Mouse (Mus musculus): Measurements from ENCODE around the gene Rbm44. TPM values are rescaled to one million over a fixed set of nuclear protein-coding genes. Genes with fewer than 3 reads are reported as not detected.

Rbm44 gene
- polyA plus RNA-seq, 1 experiment from 2014 or later, result 1.0 TPM

DNA sequence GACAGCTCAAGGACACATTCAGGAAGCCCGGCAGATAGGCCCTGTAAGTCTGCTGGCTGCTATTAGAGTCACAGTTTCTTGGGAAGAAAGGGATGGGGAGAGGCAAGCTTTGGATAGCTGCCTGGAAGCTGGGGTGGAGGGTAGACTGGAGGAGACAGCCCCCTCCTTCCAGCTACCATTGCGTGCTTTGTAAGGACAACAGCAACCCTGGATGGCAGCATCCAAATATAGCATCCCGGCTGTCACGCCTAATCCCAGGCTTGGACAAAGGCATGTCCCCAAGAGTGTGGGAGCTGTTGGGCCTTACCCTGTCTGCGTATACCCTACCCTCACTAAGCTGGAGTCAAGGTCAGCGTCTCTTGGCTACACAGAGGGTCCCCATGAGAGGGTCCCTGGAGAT is 64.5 kb downstream of the Rbm44 start:
- no peak overlapping the region for H3K4me2 ChIP-seq (replicated peaks; ENCODE audit: low read depth, low read length)

GRCm38 (mm10) chr1:91209785-91210184 is 64.9 kb downstream of the Rbm44 start:
- Histone ChIP-seq H3K27me3 (ENCODE audit: control insufficient read depth, insufficient read depth, low read length) (no peaks in the 10 kb centered on the region), H3K4me2 (replicated peaks; ENCODE audit: low read depth, low read length) (no peak overlapping the region), H3K4me3 (ENCODE audit: low read length) (no peak overlapping the region), H3K9ac (ENCODE audit: low read depth, low read length) (no peak overlapping the region), H3K9me3 (ENCODE audit: control insufficient read depth, low read length) (no peaks in the 10 kb centered on the region), H3K36me3 (ENCODE audit: control insufficient read depth, insufficient read depth, low read length) (no peaks in the 10 kb centered on the region), H3K4me1 (ENCODE audit: control insufficient read depth, insufficient read depth, low read length) (no peaks in the 10 kb centered on the region), H3K27ac (ENCODE audit: low read depth, low read length) (no peak overlapping the region)
- no peak for ATAC-seq (ENCODE audit: low FRiP score, low TSS enrichment)
- 84% methylated on average over 6 of the region's 6 CpGs for WGBS

More for the DNA sequence above, 64.5 kb downstream of the Rbm44 start:
- WGBS, result 89% methylated on average over 6 of the region's 6 CpGs
- H3K4me1 ChIP-seq (ENCODE audit: control insufficient read depth, insufficient read depth, low read length), result no peaks in the 10 kb centered on the region
- H3K9me3 ChIP-seq (ENCODE audit: control insufficient read depth, low read length), result no peaks in the 10 kb centered on the region
- no peak for ATAC-seq (ENCODE audit: low FRiP score, low TSS enrichment)
- H3K27me3 ChIP-seq (ENCODE audit: control insufficient read depth, insufficient read depth, low read length), result no peaks in the 10 kb centered on the region
- H3K36me3 ChIP-seq (ENCODE audit: control insufficient read depth, insufficient read depth, low read length), result no peaks in the 10 kb centered on the region
- H3K4me3 ChIP-seq (ENCODE audit: low read length), result no peak overlapping the region
- no peak overlapping the region for H3K9ac ChIP-seq (ENCODE audit: low read depth, low read length)
- no peak overlapping the region for H3K27ac ChIP-seq (ENCODE audit: low read depth, low read length)

GRCm38 (mm10) chr1:91211099-91211498 is 66.2 kb downstream of the Rbm44 start:
- WGBS, result 88% methylated on average over 1 of the region's 1 CpGs
- H3K36me3 ChIP-seq (ENCODE audit: control insufficient read depth, insufficient read depth, low read length), result no peaks in the 10 kb centered on the region
- no peak overlapping the region for H3K9ac ChIP-seq (ENCODE audit: low read depth, low read length)
- ATAC-seq (ENCODE audit: low FRiP score, low TSS enrichment), result 0 out of 2 replicates have a peak, but pooled peaks have one; percentile 62
- H3K4me1 ChIP-seq (ENCODE audit: control insufficient read depth, insufficient read depth, low read length), result no peaks in the 10 kb centered on the region
- H3K27me3 ChIP-seq (ENCODE audit: control insufficient read depth, insufficient read depth, low read length), result no peaks in the 10 kb centered on the region
- no peak overlapping the region for H3K4me2 ChIP-seq (replicated peaks; ENCODE audit: low read depth, low read length)
- H3K4me3 ChIP-seq (ENCODE audit: low read length), result no peak overlapping the region
- H3K27ac ChIP-seq (ENCODE audit: low read depth, low read length), result no peak overlapping the region
- no peaks in the 10 kb centered on the region for H3K9me3 ChIP-seq (ENCODE audit: control insufficient read depth, low read length)

DNA sequence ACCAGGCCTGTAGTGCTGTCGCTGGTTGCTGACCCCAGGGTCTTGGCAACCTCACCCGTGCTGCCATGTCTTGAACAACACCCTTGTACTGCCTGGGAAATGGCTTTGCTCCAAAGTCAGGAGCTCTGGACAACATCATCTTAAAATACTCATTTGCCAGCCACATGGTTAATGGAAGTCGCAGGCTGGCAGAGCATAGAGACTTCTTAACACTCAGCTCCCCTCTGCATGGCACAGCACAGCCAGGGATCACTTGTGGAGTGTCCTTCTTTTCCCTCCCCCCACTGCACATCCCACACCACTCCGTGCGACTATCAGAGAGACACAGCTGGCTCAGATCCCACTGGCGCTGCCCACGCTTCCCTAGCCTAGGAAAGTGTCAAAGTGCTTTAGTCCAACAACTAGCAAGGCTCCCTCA is 66.7 kb downstream of the Rbm44 start:
- H3K9ac ChIP-seq (ENCODE audit: low read depth, low read length), result no peak overlapping the region
- no peaks in the 10 kb centered on the region for H3K4me1 ChIP-seq (ENCODE audit: control insufficient read depth, insufficient read depth, low read length)
- no peaks in the 10 kb centered on the region for H3K27me3 ChIP-seq (ENCODE audit: control insufficient read depth, insufficient read depth, low read length)
- ATAC-seq (ENCODE audit: low FRiP score, low TSS enrichment), result no peak
- no peaks in the 10 kb centered on the region for H3K36me3 ChIP-seq (ENCODE audit: control insufficient read depth, insufficient read depth, low read length)
- H3K4me2 ChIP-seq (replicated peaks; ENCODE audit: low read depth, low read length), result no peak overlapping the region
- H3K4me3 ChIP-seq (ENCODE audit: low read length), result no peak overlapping the region
- H3K27ac ChIP-seq (ENCODE audit: low read depth, low read length), result no peak overlapping the region
- WGBS, result 69% methylated on average over 7 of the region's 7 CpGs
- H3K9me3 ChIP-seq (ENCODE audit: control insufficient read depth, low read length), result no peaks in the 10 kb centered on the region

DNA sequence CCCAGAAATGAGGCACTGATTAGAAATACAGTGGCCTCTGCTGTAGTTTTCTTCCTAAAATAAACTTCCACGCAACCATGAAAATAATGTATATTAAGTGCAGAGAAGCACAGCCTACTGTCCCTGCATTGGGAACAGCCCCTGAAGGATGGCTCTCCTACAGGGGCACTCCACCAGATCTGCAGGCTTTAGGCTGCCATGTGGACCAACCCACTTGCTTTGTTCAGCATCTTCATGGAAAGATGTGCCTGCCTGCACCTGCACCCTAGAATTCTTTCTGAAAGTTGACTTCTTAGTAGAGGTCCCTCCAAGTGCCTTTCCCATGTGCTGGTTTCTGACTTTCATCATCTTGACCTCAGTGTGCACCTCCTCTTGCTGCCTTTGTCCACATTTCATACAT is 70.4 kb downstream of the Rbm44 start:
- no peak overlapping the region for H3K9ac ChIP-seq (ENCODE audit: low read depth, low read length)
- 100% methylated on average over 1 of the region's 1 CpGs for WGBS

DNA sequence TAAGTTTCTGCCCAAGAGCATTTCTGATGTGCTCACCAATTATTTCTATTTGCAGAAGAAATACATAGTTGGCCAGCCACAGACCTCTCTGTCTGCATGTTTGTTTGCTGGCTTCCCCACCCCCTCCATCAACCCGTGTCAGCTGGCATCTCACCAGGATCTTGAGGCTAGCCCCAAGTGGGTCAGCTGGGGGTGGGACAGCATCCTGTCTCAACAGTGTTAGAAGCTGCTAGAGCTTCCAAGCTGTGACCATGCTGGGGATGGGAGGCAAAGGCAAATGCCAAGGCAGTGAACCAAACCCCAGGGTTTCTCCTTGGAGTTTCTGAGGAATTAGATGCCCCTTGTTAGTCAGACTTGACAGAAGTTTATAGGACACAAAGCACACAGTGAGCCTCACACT is 71.1 kb downstream of the Rbm44 start:
- Histone ChIP-seq H3K9ac (ENCODE audit: low read depth, low read length) (no peak overlapping the region), H3K4me3 (ENCODE audit: low read length) (no peak overlapping the region), H3K9me3 (ENCODE audit: control insufficient read depth, low read length) (no peaks in the 10 kb centered on the region), H3K4me2 (replicated peaks; ENCODE audit: low read depth, low read length) (no peak overlapping the region), H3K4me1 (ENCODE audit: control insufficient read depth, insufficient read depth, low read length) (no peaks in the 10 kb centered on the region), H3K27ac (ENCODE audit: low read depth, low read length) (no peak overlapping the region), H3K27me3 (ENCODE audit: control insufficient read depth, insufficient read depth, low read length) (no peaks in the 10 kb centered on the region), H3K36me3 (ENCODE audit: control insufficient read depth, insufficient read depth, low read length) (no peaks in the 10 kb centered on the region)
- 48% methylated on average over 1 of the region's 1 CpGs for WGBS
- no peak for ATAC-seq (ENCODE audit: low FRiP score, low TSS enrichment)

More for the DNA sequence above, 70.4 kb downstream of the Rbm44 start:
- Histone ChIP-seq H3K4me2 (replicated peaks; ENCODE audit: low read depth, low read length) (no peak overlapping the region), H3K36me3 (ENCODE audit: control insufficient read depth, insufficient read depth, low read length) (no peaks in the 10 kb centered on the region), H3K9me3 (ENCODE audit: control insufficient read depth, low read length) (no peaks in the 10 kb centered on the region), H3K4me1 (ENCODE audit: control insufficient read depth, insufficient read depth, low read length) (no peaks in the 10 kb centered on the region), H3K27ac (ENCODE audit: low read depth, low read length) (no peak overlapping the region), H3K4me3 (ENCODE audit: low read length) (no peak overlapping the region), H3K27me3 (ENCODE audit: control insufficient read depth, insufficient read depth, low read length) (no peaks in the 10 kb centered on the region)
- no peak for ATAC-seq (ENCODE audit: low FRiP score, low TSS enrichment)

DNA sequence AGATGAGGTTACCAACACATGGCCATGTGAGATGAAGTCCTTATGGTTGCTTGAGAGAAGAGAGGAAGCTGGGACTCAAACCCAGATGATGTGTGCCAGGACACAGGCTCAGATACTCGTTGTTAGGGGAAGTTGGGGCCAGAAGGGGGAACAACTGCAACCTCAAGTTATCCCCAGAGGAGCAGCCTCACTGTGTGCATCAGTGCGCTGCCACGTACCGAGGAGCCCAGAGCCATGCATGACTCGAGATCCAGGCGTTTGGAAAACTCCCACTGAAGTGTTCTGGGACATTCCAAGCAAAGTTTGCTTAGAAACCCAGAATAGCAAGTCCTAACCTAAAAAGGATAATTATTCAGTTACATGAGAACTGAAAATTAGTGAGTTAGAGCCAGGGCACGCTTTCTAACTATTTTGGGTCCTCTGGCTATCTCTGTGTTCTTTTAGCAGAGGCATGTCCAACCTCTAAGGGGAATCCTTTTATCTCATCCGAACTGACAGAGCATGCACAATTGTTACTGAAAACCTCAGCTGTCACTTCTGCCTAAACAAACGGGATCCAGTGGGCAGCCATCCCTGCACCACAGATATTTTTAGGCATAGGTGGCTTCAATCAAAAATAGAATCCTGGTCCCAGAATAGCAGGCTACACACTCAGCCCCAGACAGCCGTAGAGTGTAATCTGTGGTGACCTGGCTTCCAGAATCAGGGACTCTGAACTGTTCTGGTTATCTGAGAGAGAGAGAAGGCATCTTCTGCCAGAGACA is 71.8 kb downstream of the Rbm44 start:
- Histone ChIP-seq H3K27ac (ENCODE audit: low read depth, low read length) (no peak overlapping the region), H3K9ac (ENCODE audit: low read depth, low read length) (no peak overlapping the region), H3K36me3 (ENCODE audit: control insufficient read depth, insufficient read depth, low read length) (no peaks in the 10 kb centered on the region), H3K9me3 (ENCODE audit: control insufficient read depth, low read length) (no peaks in the 10 kb centered on the region), H3K4me3 (ENCODE audit: low read length) (no peak overlapping the region), H3K27me3 (ENCODE audit: control insufficient read depth, insufficient read depth, low read length) (no peaks in the 10 kb centered on the region), H3K4me2 (replicated peaks; ENCODE audit: low read depth, low read length) (no peak overlapping the region), H3K4me1 (ENCODE audit: control insufficient read depth, insufficient read depth, low read length) (no peaks in the 10 kb centered on the region)
- 54% methylated on average over 10 of the region's 10 CpGs for WGBS
- no peak for ATAC-seq (ENCODE audit: low FRiP score, low TSS enrichment)

DNA sequence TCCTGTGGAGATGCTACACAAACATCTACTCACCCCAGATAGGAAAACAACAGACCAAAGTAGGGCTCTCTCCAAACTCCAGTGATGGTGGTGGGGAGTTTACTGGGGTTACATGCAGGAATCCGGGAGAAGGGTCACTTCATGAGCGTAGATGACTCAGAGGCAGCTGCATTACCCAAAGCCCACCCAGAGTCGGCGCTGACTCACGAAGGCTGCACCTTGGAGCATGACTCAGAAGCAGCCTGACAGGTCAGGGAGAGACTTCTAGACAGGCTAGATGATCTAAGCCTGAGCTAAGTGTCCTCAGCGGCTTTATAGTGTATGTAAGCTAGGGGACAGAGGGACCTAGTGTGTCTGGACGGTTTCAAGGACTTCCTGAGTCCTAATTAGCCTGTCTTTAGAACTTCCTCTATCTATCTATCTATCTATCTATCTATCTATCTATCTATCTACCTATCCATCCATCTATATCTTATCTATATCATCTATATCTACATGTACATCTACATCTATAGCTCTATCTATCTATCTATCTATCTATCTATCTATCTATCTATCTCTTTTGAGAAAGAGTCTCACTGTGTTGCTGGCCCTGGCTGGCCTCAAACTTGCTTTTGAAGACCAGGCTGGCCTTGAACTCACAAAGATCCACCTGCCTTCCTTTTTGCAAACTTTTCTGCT is 74.9 kb downstream of the Rbm44 start:
- no peaks in the 10 kb centered on the region for H3K36me3 ChIP-seq (ENCODE audit: control insufficient read depth, insufficient read depth, low read length)
- H3K27me3 ChIP-seq (ENCODE audit: control insufficient read depth, insufficient read depth, low read length), result no peaks in the 10 kb centered on the region
- WGBS, result 81% methylated on average over 7 of the region's 7 CpGs

GRCm38 (mm10) chr1:91220322-91220672 is 75.4 kb downstream of the Rbm44 start:
- Histone ChIP-seq H3K4me1 (ENCODE audit: control insufficient read depth, insufficient read depth, low read length) (no peaks in the 10 kb centered on the region), H3K9ac (ENCODE audit: low read depth, low read length) (no peak overlapping the region), H3K9me3 (ENCODE audit: control insufficient read depth, low read length) (no peaks in the 10 kb centered on the region), H3K4me2 (replicated peaks; ENCODE audit: low read depth, low read length) (no peak overlapping the region), H3K27me3 (ENCODE audit: control insufficient read depth, insufficient read depth, low read length) (no peaks in the 10 kb centered on the region), H3K36me3 (ENCODE audit: control insufficient read depth, insufficient read depth, low read length) (no peaks in the 10 kb centered on the region), H3K4me3 (ENCODE audit: low read length) (no peak overlapping the region), H3K27ac (ENCODE audit: low read depth, low read length) (no peak overlapping the region)
- 65% methylated on average over 3 of the region's 3 CpGs for WGBS
- ATAC-seq (ENCODE audit: low FRiP score, low TSS enrichment), result no peak

More for the DNA sequence above, 74.9 kb downstream of the Rbm44 start:
- no peak overlapping the region for H3K9ac ChIP-seq (ENCODE audit: low read depth, low read length)
- H3K4me3 ChIP-seq (ENCODE audit: low read length), result no peak overlapping the region
- no peak for ATAC-seq (ENCODE audit: low FRiP score, low TSS enrichment)
- H3K9me3 ChIP-seq (ENCODE audit: control insufficient read depth, low read length), result no peaks in the 10 kb centered on the region
- no peak overlapping the region for H3K27ac ChIP-seq (ENCODE audit: low read depth, low read length)
- H3K4me2 ChIP-seq (replicated peaks; ENCODE audit: low read depth, low read length), result no peak overlapping the region
- H3K4me1 ChIP-seq (ENCODE audit: control insufficient read depth, insufficient read depth, low read length), result no peaks in the 10 kb centered on the region

Measured in kidney, embryonic 14.5 days (tissue).